Mouse (Mus musculus): ENCODE data around the gene Atg7.

Atg7 gene

DNA sequence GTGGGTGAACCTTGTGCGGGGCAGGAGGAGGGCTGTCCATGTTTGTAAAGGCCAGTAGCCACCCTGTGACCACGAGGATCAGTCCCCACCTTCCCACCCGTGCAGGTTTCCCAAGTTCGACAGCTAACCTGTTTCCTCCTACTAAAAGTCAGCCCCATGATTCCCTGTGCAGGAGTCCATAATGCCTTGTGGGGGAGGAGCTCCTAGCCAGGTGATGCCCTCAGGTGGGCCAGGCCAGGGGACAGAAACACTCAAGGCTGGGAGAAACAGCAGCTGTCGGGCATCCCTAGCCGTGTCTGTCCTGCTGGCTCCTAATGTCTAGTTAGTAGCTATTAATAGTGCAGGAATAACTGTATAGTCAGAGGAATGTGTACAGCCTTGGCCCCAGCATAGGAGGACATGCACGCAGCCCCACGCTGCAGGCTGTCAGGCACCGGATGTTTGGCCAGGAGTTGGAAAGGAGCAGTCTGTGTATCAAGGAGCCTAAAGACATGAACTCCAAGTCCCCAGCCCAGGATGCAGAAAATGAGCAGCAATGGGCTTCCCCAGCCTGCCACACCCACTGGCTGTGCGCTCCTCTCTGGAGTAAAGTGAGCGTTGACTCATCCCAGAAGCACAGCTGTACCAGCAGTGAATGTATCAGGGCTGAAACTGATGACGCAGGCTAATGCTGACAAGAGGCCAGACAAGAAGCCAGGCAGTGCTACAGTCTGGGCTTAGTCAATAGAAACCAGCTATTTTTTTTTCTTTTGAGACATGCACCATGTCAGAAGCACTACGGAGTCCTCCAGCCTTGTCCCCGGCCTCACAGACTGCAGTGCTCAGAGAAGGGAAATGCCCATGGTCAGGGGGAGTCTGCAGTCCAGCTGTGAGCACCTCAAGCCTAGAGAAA, 218.0 kb downstream of the Atg7 start:
- DNase-seq = no peak

DNA sequence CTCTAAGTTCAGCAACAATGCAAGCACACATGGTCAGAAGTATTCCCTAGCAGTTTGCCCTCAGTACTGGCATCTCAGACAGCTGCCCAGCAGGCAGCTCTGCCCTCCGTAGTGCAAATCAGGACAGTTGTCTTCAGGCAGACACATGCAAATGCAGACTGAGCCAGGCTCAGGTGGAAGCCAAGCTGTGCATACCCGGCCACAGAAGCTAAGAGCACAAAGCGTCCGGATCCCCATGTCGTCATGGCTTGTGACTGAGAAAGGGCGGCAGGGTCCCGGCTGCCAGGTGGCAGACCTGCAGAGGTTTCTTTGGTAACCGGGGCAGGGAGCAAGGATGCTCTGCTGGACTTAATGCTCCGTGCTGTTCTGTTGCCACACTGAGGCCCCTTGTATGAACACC, 218.7 kb downstream of the Atg7 start:
- DNase-seq = no peak

DNA sequence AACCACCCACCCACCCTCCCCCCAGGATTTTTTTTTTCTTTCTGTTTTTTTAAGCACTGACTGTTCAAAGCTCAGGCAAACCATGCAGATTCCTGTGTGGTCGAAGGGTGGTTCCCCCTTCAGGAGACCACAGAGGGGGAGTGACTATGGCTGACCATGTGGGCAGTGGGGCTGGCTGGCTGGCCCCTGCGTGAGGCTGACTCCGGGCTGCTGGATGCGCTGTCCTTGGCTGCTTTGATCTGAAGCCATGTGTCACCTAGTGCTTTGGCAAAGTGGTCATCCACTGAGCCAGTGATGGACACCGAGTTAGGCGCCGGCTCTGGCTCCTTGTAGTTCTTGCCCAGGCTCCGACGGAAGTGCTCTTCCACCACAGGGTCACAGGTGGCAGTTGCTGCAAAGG, 219.1 kb downstream of the Atg7 start:
- DNase-seq = no peak

DNA sequence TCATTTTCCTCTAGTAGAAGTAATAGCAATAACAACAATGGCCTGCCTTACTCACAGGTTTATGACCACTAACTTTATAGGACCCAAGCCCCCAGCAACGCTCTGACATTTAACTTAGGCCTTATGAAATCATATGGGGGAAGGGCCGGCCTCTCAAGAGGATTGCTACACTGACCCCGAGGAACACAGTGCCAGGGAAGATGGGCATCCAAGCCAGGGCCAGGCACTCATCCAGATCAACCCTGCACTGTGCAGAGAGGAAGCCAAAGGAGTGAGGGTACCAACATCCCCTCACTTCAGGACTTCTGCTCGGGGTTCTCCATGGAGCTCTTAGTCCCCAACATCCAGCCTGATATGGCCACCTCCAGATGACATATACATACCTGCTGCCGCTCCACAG, 220.6 kb downstream of the Atg7 start:
- DNase-seq = no peak

DNA sequence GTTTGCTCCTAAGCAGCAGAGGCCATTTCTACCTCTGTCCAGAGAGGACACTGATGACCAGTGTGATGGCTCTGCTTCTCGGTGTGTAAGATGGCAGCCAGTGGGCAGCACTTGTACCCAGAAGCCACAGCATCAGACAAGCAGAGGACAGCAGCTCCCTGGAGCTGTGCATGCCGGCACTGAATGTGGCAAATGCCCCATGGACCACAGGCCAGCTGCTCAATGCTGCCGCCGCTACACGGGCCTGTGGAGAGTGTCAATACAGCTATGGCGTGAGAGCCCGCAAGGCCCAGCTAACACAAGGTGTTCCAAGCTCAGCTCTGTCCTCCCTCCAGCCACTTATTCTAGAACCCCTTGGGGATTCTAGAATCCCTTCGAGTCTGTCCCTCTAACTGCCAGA, 221.5 kb downstream of the Atg7 start:
- no peak for DNase-seq

DNA sequence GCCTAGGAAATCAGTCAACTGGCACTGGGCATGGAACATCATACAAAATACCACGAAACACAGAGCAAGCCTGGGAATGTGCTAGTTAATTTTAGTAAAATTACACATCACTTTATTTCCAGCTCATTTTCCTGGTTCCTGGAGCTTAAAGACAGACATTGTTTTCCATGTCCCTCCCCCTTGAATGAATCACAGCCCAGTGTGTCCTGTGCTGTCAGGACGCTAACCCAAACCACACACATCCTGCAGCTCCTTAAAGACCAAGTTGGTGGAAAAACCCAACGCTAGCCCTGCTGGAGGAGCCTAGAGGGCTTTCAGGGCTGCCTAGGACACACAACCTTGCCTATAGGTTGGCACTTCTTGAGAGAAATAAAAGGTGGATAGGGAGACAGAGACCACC, 223.2 kb downstream of the Atg7 start:
- DNase-seq = no peak

DNA sequence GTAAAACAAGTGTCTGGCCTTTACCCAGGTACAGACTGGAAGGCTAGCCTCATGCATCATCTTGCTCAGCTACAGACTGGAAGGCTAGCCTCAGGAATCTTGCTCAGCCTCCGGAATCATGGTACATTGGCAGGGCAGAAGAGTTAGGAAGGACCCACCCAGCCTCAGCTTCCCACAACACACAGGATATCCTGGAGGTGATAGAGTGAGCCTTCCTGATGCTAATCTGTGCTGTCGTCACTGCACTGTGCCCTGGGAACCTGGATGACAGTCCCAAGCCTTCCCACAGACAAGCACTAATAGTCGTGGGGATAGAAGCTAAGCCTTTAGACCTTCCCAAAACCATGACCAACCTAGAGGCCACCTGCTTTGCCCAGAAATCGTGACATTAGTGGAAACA, 223.7 kb downstream of the Atg7 start:
- no peak for DNase-seq

DNA sequence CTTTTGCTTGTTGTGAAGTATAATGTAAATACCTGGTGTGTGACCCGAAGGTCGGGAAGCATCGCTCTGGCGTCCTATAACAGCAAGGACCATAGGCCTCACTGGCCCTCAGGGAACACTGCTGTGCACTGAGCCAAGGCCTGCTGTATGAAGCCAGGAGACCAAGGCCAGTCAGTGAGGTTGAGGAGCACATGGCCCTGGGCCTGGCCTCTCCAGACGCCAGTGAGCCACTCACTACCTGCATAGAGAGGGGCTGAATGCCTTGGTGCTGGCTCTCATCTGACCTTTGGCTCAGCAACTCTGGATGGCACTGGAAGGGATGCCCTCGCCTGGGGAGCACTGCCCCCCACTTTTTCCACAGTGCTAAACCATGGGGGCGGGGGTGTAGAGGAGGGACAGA, 225.8 kb downstream of the Atg7 start:
- DNase-seq = no peak

DNA sequence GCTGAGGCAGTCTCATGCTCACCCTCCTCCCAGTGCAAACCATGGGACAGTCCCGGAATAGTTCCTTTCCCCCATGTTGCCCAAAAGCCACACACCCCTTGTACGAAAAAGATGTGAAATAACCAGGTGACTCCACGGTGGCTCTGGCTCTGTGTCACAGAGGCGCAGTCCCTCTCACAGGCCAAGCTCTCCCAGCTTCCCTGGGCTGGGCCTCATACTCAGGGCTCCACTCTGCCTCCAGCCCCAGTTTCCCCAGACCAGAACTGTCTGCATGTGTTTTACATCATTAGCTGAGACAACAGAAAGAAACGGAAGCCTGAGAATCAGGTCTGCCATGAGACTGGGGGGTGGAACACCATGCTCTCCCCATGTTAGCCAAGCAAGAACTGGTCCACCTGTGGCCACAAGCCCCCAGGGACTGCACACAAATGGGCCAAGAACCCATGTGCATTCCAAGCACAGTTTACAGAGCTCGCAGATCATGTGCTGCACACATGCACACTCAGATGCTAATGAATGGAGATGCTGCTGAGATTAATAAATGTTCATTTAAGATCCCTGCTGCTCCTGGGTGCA, 226.7 kb downstream of the Atg7 start:
- no peak for DNase-seq

DNA sequence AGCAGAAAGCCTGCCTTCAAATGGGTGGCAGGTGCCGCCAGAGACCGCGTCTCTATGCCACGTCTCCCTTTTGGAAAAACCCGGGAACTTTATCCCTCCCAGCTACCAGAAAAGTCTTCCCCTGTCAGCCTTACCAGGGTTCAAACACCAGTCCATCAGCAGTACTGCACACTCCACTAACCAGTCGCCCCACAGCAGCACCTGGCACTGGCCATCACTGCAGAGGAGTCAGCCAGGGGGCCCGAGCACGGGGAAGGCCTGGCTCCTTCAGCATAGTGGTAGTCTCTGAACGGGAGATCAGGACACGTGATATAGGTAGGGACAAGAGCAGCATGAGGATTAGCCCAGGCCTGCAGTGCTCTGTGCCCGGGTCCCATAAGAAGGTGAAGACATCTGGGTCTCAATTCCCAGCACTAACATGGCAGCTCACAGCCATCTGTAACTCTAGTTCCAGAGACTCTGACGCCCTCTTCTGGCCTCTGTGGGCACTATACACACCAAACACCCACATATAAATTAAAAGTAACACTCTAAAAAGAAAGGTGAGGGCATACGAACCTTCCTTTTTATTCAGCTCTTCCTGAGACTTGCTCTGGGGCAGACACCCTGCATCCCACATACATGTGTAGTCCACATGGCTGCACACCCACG, 228.2 kb downstream of the Atg7 start:
- DNase-seq = no peak

DNA sequence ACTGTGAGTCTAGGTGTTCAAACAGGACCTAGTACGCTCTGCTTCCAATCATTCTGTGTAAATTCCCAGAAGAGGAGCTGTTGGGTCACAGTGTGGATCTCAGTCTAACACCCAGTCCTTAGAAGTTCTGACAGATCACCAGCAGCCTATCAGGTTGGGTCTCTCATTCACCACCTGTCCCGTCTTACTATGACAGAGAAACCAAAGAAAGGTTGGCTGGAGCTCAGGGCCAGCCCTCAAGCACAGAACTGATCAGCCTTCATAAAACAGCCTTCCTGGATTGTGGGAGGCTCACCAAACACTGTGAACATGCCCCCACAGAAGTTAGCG, 230.9 kb downstream of the Atg7 start:
- no peak for DNase-seq

DNA sequence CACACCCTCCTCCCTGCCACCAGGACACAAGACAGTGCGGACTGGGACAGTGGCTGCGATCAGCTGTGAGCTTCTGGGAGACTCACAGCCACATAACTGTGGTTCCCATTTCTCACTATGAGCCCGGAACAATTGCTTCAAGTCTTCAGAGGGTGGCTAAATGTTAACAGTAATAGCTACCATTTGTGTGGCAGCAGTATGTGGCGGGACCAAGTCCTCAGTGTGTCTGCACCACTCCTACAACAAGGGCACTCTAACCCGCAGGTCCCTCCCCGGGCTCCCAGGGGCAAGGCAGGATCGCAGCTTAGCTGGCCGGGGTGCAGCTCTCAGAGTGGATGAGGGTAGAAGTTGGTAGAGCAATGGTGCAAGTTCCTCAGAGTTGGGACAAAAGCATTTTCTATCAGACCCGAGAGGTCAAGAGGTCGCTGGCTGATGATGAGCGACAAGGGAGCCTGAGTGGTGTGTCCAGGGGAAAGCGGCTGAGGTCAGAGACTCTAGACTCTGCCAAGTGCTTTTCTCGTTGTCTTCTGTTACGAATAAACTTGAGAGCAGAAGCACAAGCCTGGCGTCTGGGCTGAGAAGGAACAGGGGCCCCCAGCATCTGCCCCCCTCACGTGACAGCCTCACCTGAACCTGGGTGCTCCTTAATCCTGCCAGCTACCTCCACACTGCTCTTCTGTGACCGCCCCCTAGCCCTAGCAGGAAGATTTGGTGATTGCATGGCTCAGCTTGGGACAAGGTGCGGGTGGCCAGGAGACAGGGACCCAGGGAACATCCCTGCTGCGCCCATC, 231.4 kb downstream of the Atg7 start:
- peak; percentile 54 to 69 for DNase-seq

DNA sequence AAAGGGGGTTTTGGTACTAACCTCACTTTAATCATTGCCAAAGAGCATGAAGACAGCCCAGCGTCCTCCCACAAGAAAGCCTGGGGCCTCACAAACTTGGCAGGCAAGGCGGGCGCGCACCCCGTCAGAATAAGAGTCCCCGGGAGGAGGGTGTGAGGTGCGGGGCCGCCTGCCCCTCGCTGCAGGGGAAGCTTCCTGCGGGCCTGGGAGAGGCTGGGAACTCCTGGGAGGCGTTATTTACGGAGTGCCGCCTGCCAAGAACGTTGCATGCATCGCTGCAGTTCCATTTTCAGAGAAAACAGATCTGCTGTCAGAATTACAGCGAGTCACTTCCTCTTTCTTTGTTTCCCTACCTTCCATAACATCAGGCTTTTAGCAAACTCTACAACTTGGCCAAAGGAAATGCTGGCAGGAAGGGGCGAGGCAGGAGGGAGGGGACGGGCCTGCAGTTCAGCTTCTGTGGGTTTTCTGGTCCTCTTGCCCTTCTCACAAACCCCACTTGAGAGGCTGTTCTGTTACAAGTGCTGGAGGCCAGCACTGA, 232.2 kb downstream of the Atg7 start:
- DNase-seq = peak; percentile 97 to 98

DNA sequence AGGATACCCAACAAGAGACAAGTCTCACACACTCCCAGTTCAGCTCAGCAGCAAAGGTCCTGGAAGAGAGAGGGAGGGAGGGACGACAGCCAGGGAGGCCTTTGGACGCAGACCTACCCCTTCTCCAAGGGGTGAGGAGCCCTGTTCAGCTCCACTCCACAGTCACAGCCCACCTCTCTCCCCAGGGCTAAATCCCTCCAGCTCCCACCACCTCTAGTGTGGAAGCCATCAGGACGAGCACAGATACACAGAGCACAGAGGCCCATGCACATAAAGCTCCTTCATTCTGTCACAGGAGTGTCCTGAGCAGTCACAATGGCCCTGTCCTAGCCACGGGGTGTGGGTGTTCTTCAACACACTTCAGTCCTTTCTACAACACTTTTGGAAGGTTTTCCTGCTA, 233.1 kb downstream of the Atg7 start:
- DNase-seq = no peak

DNA sequence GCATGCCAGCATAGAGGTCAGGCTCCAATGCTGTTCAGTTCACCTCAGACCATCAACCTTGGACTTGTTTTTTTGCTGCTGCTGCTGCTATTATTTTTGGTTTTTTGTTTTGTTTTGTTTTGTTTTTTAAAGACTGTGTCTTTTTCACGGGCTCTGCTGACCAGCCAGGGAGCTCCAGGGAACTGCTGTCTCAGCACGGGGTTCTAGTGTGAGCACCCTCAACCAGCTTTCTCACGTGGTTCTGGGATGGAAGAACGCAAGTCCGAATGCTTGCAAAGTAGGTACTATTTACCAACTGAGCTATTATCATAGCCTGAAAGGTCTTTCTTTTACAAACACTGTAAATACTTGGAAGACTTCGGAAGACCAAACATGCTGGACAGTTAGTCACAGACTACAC, 233.6 kb downstream of the Atg7 start:
- no peak for DNase-seq

DNA sequence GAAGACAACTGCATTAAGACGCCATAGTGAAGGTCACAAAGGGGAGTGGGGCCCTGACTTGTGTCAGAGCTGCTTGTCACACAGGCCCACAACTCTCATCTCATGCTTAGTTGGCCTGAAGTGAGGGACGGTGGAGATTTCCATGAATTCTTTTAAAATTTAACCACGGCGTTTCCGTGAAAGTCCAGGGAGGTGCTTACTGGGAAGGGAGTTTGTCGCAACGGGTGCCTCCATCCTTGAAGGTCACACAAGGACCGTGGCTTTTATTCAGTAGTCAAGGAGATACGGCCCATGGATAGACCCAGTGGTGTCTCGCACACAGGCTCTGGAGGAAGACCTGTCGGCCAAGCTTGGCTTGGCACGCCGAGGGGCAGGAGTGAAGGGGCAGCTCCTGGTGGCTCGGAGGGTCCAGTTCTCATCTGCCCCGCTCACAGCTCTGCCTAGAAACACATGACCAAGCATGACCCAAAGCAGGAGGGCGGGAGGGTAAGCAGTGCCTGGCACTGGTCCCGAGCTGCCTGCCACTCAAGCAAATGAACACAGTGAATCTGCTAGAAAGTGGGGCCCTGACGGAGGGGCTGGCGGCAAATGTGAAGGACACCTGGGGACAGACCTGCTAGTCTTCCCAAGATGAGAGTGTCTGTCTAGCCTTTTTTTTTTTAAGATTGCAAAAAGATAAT, 236.1 kb downstream of the Atg7 start:
- DNase-seq = peak; percentile 75 to 83

DNA sequence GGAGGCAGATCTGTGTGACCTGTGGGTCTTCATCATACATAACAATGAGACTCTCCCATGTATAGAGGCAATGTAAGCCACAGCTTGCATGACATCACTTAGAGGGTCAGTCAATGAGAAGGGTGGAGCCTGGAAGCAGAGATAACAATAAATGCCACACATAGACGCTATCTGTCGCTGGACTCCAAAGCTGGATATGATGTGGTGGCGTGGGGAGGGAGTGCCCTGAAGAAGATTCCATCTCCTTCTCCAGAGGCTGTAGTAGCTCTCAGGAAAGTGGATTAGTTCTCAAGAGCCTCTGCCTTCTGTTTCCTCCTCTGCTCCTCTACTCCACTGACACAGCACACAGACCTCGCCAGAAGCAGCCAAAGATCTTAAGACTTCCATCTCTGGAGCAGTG, 237.9 kb downstream of the Atg7 start:
- no peak for DNase-seq

DNA sequence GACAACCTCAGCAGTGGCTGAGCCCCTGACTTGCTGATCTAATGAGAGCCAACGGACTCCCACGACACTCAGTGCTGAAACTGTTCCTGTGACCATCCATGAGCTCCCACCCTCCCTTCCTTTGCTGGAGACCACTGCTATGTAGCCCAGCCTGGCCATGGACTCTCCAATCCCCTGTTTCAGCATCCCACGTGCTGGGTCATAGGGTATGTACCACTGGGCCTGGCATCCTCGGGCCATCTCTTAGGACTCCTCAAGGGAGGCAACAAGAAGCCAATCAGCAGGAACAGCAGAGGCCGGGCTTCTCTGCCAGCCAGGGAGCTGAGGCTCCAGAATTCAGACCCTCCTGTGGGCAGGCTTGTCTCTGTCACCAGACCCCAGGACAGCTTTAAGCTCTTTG, 239.3 kb downstream of the Atg7 start:
- DNase-seq = no peak

DNA sequence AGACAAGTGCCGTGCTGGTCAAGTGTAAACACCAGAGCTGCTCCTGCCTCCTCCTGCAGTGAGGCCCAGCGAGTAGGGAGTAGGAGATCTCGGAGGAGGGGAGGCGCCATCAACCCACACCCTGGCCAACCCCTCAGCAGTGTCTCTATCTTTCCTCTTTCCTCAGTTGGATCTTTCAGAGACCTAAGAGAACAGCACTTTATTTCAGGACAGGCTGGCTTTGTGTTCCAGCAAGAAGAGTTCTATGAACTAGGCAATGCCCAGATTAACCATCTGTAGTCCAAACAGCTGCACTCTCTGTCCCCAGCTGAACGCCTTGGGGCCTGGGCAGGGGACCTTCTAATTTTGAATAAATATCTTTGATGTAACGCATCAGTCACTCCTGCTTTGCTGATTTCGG, 239.8 kb downstream of the Atg7 start:
- DNase-seq = no peak

DNA sequence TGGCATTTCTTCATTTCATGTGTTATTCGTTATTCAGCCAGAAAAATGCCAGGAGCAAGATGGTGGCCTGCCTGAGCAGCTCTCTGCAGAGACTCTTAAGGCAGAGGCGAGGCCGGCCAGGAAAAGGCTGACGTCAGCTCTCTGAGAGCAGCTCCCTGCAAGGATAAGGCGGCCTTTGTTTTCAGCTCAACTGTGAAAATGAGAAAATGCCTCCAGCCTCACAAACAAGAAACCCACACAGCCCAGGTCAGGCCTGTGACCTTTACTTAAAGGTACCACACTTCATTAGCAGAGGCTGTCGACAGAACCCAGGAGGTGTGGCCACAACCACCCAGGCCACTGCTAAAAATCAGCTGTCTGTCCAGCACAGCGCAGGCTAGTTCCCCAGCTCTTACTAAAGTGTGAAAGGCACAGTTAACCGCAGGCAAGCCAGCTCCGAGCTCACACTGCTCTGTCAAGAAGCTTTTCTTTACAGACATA, 240.4 kb downstream of the Atg7 start:
- DNase-seq = peak; percentile 82 to 90

DNA sequence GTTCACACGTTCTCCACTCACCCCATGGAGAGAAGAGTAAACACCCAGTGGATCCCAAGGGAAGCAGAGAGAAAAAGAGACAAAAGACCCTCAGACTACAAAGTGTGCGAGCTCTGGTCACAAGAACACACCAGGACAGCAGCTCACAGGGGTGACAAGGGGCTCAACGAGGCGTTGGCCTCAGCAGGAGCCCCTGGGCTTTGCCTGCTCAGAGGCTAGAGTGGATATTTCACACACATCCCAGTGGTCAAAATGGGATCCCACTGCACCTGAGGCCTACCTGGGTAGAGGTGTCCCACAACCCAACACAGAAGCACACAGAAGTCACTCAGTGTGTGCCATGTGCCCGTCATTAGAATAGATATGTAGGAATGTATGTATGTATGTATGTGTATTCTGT, 242.2 kb downstream of the Atg7 start:
- no peak for DNase-seq

DNA sequence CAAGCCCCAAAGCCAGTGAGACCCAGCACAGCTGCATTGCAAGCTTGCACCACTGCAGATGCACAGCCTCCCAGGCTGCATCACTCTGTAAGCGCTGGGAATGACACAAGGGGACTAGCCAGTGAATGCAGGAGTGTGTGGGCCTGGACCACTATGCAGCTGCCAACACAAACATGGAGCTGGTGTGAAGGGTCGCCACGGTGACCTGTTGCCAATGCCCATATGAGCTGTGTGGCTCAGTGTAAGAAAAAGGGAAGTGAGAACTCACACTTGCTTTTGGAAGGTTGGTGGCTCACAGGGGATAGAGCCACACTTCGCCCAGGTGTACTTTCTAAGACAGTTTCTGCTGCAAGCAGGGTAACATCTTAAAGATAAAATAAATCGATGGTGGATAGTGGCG, 243.1 kb downstream of the Atg7 start:
- DNase-seq = no peak

Measured in kidney, postnatal 4 days (tissue).